Mouse (Mus musculus): ENCODE measurements around the gene Fubp1.
"Not testable (repeated sequence)": the region's sequence is repeated elsewhere in the genome, so short reads cannot be mapped to it uniquely, and the experiment has no call there.

Fubp1 gene

DNA sequence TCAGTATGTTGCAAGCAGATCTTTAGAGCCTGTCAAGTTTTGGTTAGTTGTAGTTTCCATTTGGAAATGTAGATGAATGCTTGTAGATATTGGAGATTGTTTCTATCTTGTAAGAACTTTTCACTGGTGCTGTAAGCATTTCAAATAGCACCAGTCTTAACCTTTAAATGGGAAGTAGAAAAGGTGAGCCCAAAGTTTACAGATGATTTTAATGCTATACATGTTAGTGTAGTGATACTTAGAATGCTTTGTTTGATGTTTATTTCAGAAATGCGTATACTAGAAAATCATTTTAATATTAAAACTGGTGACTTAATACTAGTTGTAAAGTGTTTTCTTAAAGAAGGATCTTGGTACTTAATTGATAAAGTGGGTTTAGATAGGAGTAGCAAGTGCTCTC, 25.6 kb downstream of the Fubp1 start:
- no peak for DNase-seq (ENCODE audit: low read depth, low spot score)
- H3K36me3 ChIP-seq (ENCODE audit: control insufficient read depth, insufficient read depth, low read length, poor library complexity, severe bottlenecking), result peaks cover 12% of the 10 kb centered on the region
- no peaks in the 10 kb centered on the region for H3K27me3 ChIP-seq (ENCODE audit: control insufficient read depth, insufficient read depth, low read length, poor library complexity, severe bottlenecking)

DNA sequence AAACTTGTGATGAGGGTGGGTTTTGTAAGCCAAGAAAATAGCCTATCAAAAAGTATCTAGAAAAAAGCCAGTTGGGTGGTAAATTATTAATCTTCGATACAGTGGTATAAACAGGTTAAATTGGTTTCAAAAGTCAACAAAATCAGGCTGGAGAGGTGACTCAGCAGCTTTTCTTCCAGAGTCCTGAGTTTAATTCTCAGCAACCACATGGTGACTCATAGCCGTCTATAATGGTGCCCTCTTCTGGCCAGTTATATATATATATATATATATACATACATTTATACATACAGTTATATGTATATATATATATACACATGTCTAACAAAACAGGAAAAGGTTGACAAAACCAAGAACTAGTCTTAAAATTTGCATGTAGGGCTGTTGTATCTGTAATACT, 28.6 kb downstream of the Fubp1 start:
- Histone ChIP-seq H3K27me3 (ENCODE audit: control insufficient read depth, insufficient read depth, low read length, poor library complexity, severe bottlenecking) (no peaks in the 10 kb centered on the region), H3K36me3 (ENCODE audit: control insufficient read depth, insufficient read depth, low read length, poor library complexity, severe bottlenecking) (peaks cover 9% of the 10 kb centered on the region; the same call in 1 of the 2 replicates)
- DNase-seq (ENCODE audit: low read depth, low spot score), result peak; percentile 31

DNA sequence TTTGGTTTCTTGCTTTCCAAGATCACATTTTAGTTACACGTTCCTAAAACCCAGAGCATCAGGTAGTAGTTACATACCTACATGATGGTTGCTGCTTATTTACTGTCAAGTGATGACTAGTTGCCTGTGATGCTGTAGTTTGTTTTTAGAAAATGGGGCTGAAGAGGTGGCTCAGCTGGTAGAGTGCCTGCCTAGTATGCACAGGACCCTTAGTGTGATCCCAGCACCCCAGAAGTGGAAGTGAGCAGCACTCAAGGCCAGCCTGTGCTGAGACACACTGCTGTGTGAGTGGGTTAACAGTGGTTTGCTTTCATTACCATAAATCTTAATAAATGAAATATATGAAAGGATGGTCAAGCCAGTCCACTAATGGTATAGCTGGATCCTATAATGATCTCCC, 29.4 kb downstream of the Fubp1 start:
- no peak for DNase-seq (ENCODE audit: low read depth, low spot score)
- H3K36me3 ChIP-seq (ENCODE audit: control insufficient read depth, insufficient read depth, low read length, poor library complexity, severe bottlenecking), result peaks cover 6% of the 10 kb centered on the region; the same call in 1 of the 2 replicates
- no peaks in the 10 kb centered on the region for H3K27me3 ChIP-seq (ENCODE audit: control insufficient read depth, insufficient read depth, low read length, poor library complexity, severe bottlenecking)

DNA sequence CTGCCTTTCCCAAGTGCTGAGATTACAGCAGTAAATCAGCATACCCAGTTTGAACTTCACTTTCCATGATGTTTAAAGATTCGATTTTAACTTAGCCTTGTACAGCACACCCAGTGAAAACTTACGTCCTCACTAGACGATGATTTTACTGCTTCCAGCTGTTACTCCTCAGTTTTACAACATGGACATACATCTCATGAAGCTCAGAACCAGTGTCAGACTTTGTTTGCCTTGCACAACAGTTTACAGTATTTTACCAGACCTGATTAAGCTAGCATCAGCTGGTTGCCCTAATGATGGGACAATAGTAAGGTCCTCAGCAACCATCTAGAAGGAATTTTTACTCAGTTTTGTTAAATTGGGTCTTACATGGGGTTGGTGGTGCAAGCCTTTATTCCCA, 30.9 kb downstream of the Fubp1 start:
- H3K36me3 ChIP-seq (ENCODE audit: control insufficient read depth, insufficient read depth, low read length, poor library complexity, severe bottlenecking), result 0 out of 2 replicates have a peak, but pooled peaks cover 1% of the 10 kb centered on the region
- no peaks in the 10 kb centered on the region for H3K27me3 ChIP-seq (ENCODE audit: control insufficient read depth, insufficient read depth, low read length, poor library complexity, severe bottlenecking)
- no peak for DNase-seq (ENCODE audit: low read depth, low spot score)

DNA sequence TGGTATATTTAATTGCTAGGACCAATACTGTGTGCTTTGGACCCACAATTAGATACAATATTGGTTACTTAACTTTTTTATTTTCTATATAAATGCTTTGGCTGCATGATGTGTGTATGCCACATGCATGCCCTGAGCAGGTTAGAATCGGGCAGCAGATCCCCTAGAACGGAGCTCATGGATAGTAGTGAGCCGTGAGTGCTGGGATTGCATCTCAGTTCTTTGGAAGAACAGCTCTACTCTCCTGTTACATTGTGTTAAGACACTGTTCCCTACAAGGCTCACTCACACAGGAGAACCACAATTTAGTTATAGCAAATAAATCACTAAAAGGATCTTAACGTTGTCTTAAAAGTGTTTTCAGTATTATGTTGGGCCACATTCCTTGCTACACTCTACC, 33.1 kb downstream of the Fubp1 start:
- DNase-seq (ENCODE audit: low read depth, low spot score), result no peak
- no peaks in the 10 kb centered on the region for H3K27me3 ChIP-seq (ENCODE audit: control insufficient read depth, insufficient read depth, low read length, poor library complexity, severe bottlenecking)
- no peaks in the 10 kb centered on the region for H3K36me3 ChIP-seq (ENCODE audit: control insufficient read depth, insufficient read depth, low read length, poor library complexity, severe bottlenecking)

DNA sequence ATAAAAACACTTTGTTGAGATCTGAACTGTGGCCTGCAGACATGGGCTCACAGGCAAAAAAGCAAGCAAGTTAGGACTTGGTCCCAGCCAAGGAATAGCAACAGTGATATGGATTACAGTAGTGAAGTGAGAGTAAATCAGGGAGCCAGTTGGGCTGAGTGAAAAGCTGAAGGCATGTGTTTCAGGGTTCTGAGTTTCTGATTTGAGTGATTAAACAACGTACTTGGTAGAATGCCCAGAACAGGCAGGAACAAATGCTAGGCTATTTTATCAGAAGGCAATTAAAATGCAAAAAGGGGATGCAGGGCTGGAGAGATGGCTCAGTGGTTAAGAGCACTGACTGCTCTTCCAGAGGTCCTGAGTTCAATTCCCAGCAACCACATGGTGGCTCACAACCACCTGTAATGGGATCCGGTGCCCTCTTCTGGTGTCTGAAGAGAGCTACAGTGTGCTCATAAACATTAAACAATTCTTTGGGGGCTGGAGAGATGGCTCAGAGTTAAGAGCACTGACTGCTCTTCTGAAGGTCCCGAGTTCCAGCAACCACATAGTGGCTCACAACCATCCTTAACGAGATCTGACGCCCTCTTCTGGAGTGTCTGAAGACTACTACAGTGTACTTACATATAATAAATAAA, 35.2 kb downstream of the Fubp1 start:
- no peaks in the 10 kb centered on the region for H3K36me3 ChIP-seq (ENCODE audit: control insufficient read depth, insufficient read depth, low read length, poor library complexity, severe bottlenecking)
- DNase-seq (ENCODE audit: low read depth, low spot score), result no peak
- no peaks in the 10 kb centered on the region for H3K27me3 ChIP-seq (ENCODE audit: control insufficient read depth, insufficient read depth, low read length, poor library complexity, severe bottlenecking)

DNA sequence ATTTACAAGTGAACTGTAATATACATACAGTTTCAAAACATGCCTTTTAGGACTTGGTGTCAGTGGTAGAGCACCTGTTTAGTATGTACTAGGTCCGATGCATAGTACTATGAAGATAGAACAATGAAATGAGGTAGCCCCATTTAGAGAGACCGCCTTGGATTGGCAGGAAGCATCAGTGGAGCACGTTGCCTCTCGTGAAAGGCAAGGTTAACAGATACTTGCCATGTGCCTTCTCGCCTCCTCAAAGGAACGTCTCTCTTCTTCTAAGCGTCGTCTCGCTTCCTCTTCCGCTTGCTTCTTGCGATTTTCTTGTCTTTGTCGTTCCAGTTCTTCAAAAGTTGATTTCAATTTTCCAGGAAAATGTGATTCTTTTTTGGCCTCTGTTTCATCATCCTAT, 37.5 kb downstream of the Fubp1 start:
- H3K27me3 ChIP-seq (ENCODE audit: control insufficient read depth, insufficient read depth, low read length, poor library complexity, severe bottlenecking), result no peaks in the 10 kb centered on the region
- no peaks in the 10 kb centered on the region for H3K36me3 ChIP-seq (ENCODE audit: control insufficient read depth, insufficient read depth, low read length, poor library complexity, severe bottlenecking)
- no peak for DNase-seq (ENCODE audit: low read depth, low spot score)

DNA sequence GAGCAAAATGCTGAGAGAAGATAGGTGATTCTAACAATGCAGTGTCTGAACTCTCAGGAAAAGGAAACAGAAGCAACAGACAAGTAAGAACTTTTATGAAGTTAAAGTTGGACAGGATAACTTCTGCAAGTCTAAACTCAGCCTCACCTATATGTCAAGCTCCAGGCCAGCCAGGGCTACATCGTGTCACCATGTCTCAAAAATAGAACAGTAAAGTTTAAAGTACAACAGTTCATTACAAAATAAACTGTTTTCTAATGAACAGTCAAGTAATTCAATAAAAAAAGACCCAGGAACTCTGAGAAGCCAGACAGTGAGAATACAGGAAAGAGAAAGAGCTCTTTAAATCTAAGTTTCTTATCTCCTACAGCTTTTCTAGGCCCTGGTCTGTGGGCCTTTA, 40.3 kb downstream of the Fubp1 start:
- Histone ChIP-seq H3K27me3 (ENCODE audit: control insufficient read depth, insufficient read depth, low read length, poor library complexity, severe bottlenecking) (no peaks in the 10 kb centered on the region), H3K36me3 (ENCODE audit: control insufficient read depth, insufficient read depth, low read length, poor library complexity, severe bottlenecking) (no peaks in the 10 kb centered on the region)
- DNase-seq (ENCODE audit: low read depth, low spot score), result no peak

DNA sequence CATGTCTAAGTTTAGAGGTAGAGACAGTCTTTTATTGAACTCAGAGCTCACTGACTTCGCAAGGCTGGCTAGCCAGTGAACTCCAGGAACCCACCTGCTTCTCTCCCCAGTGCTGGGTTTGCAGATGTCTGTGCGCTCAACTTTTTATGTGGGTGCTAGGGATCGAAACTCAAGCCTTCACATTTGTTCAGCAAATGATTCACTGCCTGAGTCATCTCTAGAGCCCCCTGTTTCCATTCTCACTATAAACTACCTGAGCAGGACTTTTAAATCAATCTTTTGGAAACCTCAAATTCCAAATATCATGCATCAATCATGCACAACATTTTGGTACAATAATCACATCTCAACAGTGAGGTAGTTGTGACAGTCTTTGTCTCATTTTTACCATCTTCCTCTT, 47.3 kb downstream of the Fubp1 start:
- no peaks in the 10 kb centered on the region for H3K27me3 ChIP-seq (ENCODE audit: control insufficient read depth, insufficient read depth, low read length, poor library complexity, severe bottlenecking)
- H3K36me3 ChIP-seq (ENCODE audit: control insufficient read depth, insufficient read depth, low read length, poor library complexity, severe bottlenecking), result no peaks in the 10 kb centered on the region
- no peak for DNase-seq (ENCODE audit: low read depth, low spot score)

DNA sequence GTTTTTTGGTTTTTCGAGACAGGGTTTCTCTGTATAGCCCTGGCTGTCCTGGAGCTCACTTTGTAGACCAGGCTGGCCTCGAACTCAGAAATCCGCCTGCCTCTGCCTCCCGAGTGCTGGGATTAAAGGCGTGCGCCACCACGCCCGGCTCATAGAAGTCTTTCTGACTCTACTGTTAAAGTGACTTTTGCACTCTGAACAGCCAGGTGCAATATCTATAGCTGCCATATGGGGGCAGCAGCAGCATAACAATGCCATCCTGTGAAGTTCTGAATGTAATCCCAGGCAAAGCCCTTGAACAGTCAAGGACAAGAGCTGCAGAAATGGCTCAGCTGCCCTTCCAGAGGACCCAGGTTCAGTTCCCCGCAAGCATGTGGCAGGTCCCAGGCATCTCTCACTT, 49.2 kb downstream of the Fubp1 start:
- H3K27me3 ChIP-seq (ENCODE audit: control insufficient read depth, insufficient read depth, low read length, poor library complexity, severe bottlenecking); H3K36me3 ChIP-seq (ENCODE audit: control insufficient read depth, insufficient read depth, low read length, poor library complexity, severe bottlenecking): not testable (repeated sequence)
- DNase-seq (ENCODE audit: low read depth, low spot score), result peak; percentile 72

DNA sequence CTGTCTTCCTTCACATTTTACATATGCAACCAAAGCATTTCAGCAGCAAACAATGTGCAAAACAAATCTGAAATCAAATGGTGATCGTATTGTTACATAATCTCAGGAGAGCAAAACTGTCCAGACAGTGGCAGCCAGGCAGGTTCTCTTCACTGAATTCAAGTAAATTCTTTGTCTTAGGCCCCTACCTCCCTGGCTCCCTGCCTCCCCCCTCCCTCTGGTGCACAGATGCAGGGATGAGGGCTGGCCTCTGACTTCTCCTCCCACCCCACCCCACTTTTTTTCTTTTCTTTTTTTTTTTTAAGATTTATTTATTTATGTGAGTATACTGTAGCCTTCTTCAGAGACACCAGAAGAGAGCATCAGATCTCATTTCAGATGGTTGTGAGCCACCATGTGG, 50.1 kb downstream of the Fubp1 start:
- Histone ChIP-seq H3K27me3 (ENCODE audit: control insufficient read depth, insufficient read depth, low read length, poor library complexity, severe bottlenecking) (no peaks in the 10 kb centered on the region), H3K36me3 (ENCODE audit: control insufficient read depth, insufficient read depth, low read length, poor library complexity, severe bottlenecking) (no peaks in the 10 kb centered on the region)
- no peak for DNase-seq (ENCODE audit: low read depth, low spot score)

DNA sequence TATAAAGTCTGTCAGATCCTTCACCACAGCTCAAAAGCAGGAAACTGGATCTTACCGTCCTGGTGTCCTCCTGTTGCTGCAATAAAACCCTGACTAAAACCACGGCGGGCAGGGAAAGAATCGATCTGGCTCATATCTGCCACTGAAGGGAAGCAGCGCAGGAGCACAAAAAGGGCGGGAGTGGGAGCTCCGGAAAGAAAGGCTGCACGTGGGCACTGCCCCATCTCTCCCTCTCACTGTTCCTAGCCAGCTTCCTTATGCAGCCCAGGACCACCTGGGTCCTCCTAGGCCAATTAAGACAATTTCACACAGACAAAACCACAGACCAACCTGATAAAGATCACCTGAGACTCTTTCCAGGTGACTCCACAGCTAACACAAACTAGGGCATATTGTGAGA, 51.2 kb downstream of the Fubp1 start:
- Histone ChIP-seq H3K27me3 (ENCODE audit: control insufficient read depth, insufficient read depth, low read length, poor library complexity, severe bottlenecking) (no peaks in the 10 kb centered on the region), H3K36me3 (ENCODE audit: control insufficient read depth, insufficient read depth, low read length, poor library complexity, severe bottlenecking) (no peaks in the 10 kb centered on the region)
- DNase-seq (ENCODE audit: low read depth, low spot score), result no peak

DNA sequence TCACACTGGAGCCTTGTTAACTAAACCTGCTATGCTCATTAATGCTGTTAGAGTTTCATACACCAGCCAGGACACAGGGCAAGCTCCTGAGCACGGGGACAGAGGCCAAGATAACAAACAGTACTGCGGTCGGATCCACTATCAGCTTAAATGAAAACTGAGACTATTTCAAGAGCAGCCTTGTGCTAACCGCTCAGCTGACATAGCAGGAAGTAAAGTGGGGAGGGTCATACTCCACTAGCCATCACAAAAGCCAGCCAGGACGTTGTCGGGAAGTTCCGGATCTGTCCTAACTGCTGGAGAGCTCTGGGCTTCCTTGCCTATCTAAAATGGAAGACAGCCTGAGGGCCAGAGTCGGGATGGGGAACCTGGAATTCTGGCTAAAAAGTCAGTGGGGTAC, 51.7 kb downstream of the Fubp1 start:
- no peaks in the 10 kb centered on the region for H3K36me3 ChIP-seq (ENCODE audit: control insufficient read depth, insufficient read depth, low read length, poor library complexity, severe bottlenecking)
- no peaks in the 10 kb centered on the region for H3K27me3 ChIP-seq (ENCODE audit: control insufficient read depth, insufficient read depth, low read length, poor library complexity, severe bottlenecking)
- no peak for DNase-seq (ENCODE audit: low read depth, low spot score)

DNA sequence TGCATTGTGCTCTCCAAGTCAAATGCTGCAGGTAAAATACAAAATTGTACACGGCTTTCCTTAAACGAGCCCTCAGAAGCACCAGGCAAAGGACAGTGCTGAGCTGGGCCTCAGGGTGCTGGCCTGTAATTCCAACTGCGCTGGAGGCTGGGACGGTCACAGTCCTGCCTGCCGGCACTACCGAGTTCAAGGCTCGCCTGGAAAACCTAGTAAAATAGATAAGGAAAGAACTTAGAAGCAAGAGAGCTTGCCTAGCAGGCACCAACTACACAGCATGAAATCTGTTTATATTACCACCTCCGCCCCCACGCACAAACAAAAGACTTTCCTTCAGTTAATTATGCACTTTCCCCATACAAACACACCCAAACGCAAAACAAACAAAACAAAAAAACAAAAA, 54.2 kb downstream of the Fubp1 start:
- DNase-seq (ENCODE audit: low read depth, low spot score), result no peak
- Histone ChIP-seq H3K36me3 (ENCODE audit: control insufficient read depth, insufficient read depth, low read length, poor library complexity, severe bottlenecking) (no peaks in the 10 kb centered on the region), H3K27me3 (ENCODE audit: control insufficient read depth, insufficient read depth, low read length, poor library complexity, severe bottlenecking) (no peaks in the 10 kb centered on the region)

DNA sequence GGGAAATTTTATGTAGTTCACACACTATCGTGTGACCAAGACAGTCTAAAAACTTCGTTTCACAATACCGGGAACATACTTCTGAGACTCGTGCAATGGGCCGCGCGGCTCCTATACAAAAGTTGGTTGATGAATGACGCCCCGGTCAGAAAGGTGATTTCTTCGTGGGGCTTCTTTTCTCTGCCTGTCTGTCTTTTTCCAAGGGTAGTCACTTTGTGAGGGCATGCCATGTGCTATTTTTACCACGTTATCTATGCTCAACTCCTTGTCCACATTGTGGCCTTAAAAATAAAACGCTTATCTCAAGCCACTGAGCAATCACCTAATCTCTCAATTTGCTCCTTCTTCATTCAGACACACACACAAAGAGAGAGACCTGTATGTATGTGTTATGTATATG, 54.6 kb downstream of the Fubp1 start:
- no peak for DNase-seq (ENCODE audit: low read depth, low spot score)
- no peaks in the 10 kb centered on the region for H3K36me3 ChIP-seq (ENCODE audit: control insufficient read depth, insufficient read depth, low read length, poor library complexity, severe bottlenecking)
- no peaks in the 10 kb centered on the region for H3K27me3 ChIP-seq (ENCODE audit: control insufficient read depth, insufficient read depth, low read length, poor library complexity, severe bottlenecking)

DNA sequence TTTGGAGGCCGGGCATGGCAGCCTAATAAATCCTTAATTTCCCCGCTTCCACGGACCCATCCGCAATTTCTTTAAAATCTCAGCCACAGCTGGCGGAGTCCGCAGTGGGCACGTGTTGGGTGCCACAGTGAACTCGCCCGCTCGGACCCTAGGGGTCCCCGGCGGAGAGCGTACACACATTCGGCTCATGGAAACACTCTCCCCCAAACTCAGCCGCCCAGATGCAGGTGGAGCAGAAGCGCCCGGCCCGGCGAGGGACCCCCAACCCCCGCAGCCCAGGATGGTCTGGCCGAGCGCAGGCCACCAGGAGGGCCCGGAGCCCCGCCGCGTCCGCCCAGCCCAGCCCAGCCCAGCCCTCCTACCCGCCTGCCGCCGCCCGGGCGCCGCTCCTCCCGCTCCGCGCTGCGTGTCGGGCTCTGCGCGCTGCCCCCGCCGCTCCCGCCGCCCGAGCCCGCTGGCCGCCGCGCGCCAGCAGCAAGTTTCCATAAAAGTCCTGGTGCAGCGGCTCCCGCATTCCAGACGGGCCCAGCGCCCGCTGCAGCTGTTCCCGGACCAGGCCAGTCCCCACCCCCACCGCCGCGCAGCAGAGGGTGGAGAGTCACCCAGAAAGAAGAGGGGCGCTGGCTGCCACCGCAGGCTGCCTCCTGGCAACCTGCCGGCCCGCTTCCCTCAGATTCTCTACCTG, 55.3 kb downstream of the Fubp1 start:
- H3K36me3 ChIP-seq (ENCODE audit: control insufficient read depth, insufficient read depth, low read length, poor library complexity, severe bottlenecking), result no peaks in the 10 kb centered on the region
- no peaks in the 10 kb centered on the region for H3K27me3 ChIP-seq (ENCODE audit: control insufficient read depth, insufficient read depth, low read length, poor library complexity, severe bottlenecking)
- no peak for DNase-seq (ENCODE audit: low read depth, low spot score)

Data from splenic B cell, adult 2 months (primary cell).